Mouse (Mus musculus) G1E-ER4 (cell line): ENCODE measurements around the gene Adamts18. TPM values are rescaled to one million over a fixed set of nuclear protein-coding genes. Genes with fewer than 3 reads are reported as not detected.

Experiments
- GATA1 ChIP-seq: IDR thresholded peaks from one replicate; pipeline ENCODE4 v1.8.0; 2012; ENCODE audit warnings: low read length, inconsistent platforms
- polyA plus RNA-seq: library from polyadenylated mRNA; stranded (reverse); fragments of >175 nt; gene quantifications from 2 replicates; pipeline ENCODE4 v1.2.3, GENCODE M21; 2012

Adamts18 gene
- polyA plus RNA-seq, 1 experiment = not detected

- TF ChIP-seq GATA1 = no peak
These were observed 5.2 kb upstream of the Adamts18 start for GRCm38 (mm10) chr8:113853714-113854113.

- no peak for TF ChIP-seq GATA1
These were observed 3.1 kb upstream of the Adamts18 start for GRCm38 (mm10) chr8:113851655-113852054.

GRCm38 (mm10) chr8:113848081-113848652, 371 bp downstream of the Adamts18 start:
- TF ChIP-seq GATA1 = no peak

GRCm38 (mm10) chr8:113847606-113848080, 895 bp downstream of the Adamts18 start:
- TF ChIP-seq GATA1 = no peak

GRCm38 (mm10) chr8:113846669-113847068, 1.9 kb downstream of the Adamts18 start:
- TF ChIP-seq GATA1 = no peak

GRCm38 (mm10) chr8:113844801-113845301, 3.7 kb downstream of the Adamts18 start:
- no peak for TF ChIP-seq GATA1

GRCm38 (mm10) chr8:113838211-113838610, 10.3 kb downstream of the Adamts18 start:
- no peak for TF ChIP-seq GATA1

GRCm38 (mm10) chr8:113837570-113837915, 11.0 kb downstream of the Adamts18 start:
- TF ChIP-seq GATA1 = no peak

GRCm38 (mm10) chr8:113836892-113837569, 11.5 kb downstream of the Adamts18 start:
- TF ChIP-seq GATA1 = no peak

GRCm38 (mm10) chr8:113833644-113834043, 14.9 kb downstream of the Adamts18 start:
- TF ChIP-seq GATA1 = no peak

- TF ChIP-seq GATA1 = no peak
These were observed 21.3 kb downstream of the Adamts18 start for GRCm38 (mm10) chr8:113827270-113827669.

- TF ChIP-seq GATA1 = no peak
These were observed 27.5 kb downstream of the Adamts18 start for GRCm38 (mm10) chr8:113820983-113821587.

GRCm38 (mm10) chr8:113813966-113814365, 34.6 kb downstream of the Adamts18 start:
- TF ChIP-seq GATA1 = no peak

- no peak for TF ChIP-seq GATA1
These were observed 37.0 kb downstream of the Adamts18 start for GRCm38 (mm10) chr8:113811521-113811920.

GRCm38 (mm10) chr8:113809929-113810328, 38.6 kb downstream of the Adamts18 start:
- no peak for TF ChIP-seq GATA1

GRCm38 (mm10) chr8:113803830-113804611, 44.5 kb downstream of the Adamts18 start:
- TF ChIP-seq GATA1 = no peak

GRCm38 (mm10) chr8:113801551-113801950, 47.0 kb downstream of the Adamts18 start:
- TF ChIP-seq GATA1 = no peak
